Mouse (Mus musculus) midbrain, embryonic 14.5 days (tissue): ENCODE data around the gene Hpd. TPM values are rescaled to one million over a fixed set of nuclear protein-coding genes. Genes with fewer than 3 reads are reported as not detected.
A peak's percentile ranks its signal among the peaks of the same experiment; 100 is the strongest.

Experiments used
- ATAC-seq: fragments of 200-750 bp; cut with Nextera tagmentation; 2 replicates; pipeline ENCODE4 v1.8.0; 2017; ENCODE audit warnings: moderate number of reproducible peaks, moderate library complexity; ENCODE audit not compliant: low FRiP score, low TSS enrichment
- DNase-seq: peaks from one replicate; pipeline ENCODE4 v3.0.0-alpha.2; 2015
- H3K27ac ChIP-seq: fragments of 300-500 bp; sonication (generic); replicated peaks from 2 replicates; pipeline ENCODE4 v1.5.1; 2014; ENCODE audit warnings: mild to moderate bottlenecking, low read depth, low read length, moderate library complexity
- H3K27me3 ChIP-seq: fragments of 300-500 bp; sonication (generic); 2 replicates; pipeline ENCODE4 v1.6.1; 2014; ENCODE audit warnings: low read length, control low read depth, mixed read lengths; ENCODE audit not compliant: control insufficient read depth, insufficient read depth
- H3K36me3 ChIP-seq: fragments of 300-500 bp; sonication (generic); 2 replicates; pipeline ENCODE4 v1.6.1; 2014; ENCODE audit warnings: low read length, control low read depth; ENCODE audit not compliant: control insufficient read depth, insufficient read depth
- H3K4me1 ChIP-seq: fragments of 300-500 bp; sonication (generic); 2 replicates; pipeline ENCODE4 v1.6.1; 2014; ENCODE audit warnings: mild to moderate bottlenecking, antibody characterized with exemption, low read length, control low read depth; ENCODE audit not compliant: control insufficient read depth, insufficient read depth
- H3K4me2 ChIP-seq: fragments of 300-500 bp; sonication (generic); 2 replicates; pipeline ENCODE4 v1.6.1; 2014; ENCODE audit warnings: mild to moderate bottlenecking, low read length, moderate library complexity
- H3K4me3 ChIP-seq: fragments of 300-500 bp; sonication (generic); replicated peaks from 2 replicates; pipeline ENCODE4 v1.5.1; 2014; ENCODE audit warnings: low read depth, low read length
- H3K9ac ChIP-seq: fragments of 300-500 bp; sonication (generic); replicated peaks from 2 replicates; pipeline ENCODE4 v1.6.1; 2014; ENCODE audit warnings: mild to moderate bottlenecking, low read length, moderate library complexity
- H3K9me3 ChIP-seq: fragments of 300-500 bp; sonication (generic); 2 replicates; pipeline ENCODE4 v1.6.1; 2016; ENCODE audit warnings: low read length, control low read depth, mixed read lengths; ENCODE audit not compliant: control insufficient read depth
- WGBS: fragments of 180-500 bp; shearing (Covaris S2); extraction: QIAGEN DNeasy Blood & Tissue Kit; methylation state at CpG from one replicate; pipeline ENCODE4 v1.1.7; 2014; 5-methylcytosine and 5-hydroxymethylcytosine counted together
- polyA plus RNA-seq: library from polyadenylated mRNA; unstranded; fragments of >200 nt; fragmentation: Nextera tagmentation; extraction: Ambion mirVana; gene quantifications from 2 replicates; pipeline ENCODE4 v1.2.1, GENCODE M21; 2014

Hpd gene
- polyA plus RNA-seq, 1 experiment from 2014 or later: not detected

DNA sequence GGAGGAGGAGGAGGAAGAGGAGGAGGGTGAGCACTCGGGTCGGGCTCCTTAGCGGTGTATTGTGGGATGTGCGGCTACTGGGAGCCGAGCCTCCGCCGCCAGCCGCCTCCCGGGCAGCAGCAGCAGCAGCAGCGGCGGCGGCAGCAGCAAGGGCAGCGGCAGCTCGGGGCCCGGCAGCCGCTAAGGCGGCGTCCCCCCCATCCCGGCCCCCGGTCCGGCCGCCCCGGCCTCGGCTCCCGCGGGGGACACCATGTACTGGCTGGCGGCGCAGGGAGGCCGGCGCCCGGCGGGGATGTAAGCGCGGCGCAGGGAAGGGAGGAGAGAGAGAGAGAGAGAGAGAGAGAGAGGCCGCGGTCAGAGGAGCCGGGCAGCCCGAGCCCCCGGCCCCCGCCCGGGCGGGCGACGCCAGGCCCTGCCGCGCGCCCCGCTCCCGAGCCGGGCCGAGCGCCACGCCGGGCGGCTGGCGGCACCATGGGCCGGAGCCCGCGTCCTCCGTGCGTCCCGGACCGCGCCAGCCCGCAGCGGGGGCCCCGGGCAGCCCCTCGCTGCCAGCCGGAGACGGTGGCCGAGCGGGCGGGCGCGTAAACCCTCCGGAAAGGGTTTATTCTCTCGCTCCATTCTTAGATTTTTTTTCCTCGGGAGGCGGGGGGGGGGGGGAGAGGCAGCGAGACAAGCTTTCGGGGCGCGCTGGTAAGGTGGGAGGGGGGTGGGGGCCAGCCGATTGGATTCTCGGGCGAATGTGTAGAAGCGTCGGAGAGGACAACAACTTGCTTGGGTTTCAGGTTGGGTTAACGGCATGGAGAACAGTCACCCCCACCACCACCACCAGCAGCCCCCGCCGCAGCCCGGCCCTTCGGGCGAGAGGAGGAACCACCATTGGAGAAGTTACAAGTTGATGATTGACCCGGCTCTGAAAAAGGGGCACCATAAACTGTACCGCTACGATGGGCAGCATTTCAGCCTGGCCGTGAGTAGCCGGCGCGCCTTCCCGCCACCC, 40.1 kb downstream of the Hpd start, which contains the start of gene Setd1b:
Setd1b (plus strand) TSS at position 33 of the 997 bp plus-strand sequence.
- Histone ChIP-seq H3K4me2 (peak within 1 kb of the TSS; percentile 100), H3K9ac (peak within 1 kb of the TSS; percentile 100), H3K4me3 (peak within 1 kb of the TSS; percentile 91), H3K27me3 (no peaks in the 10 kb centered on the region), H3K36me3 (peaks cover 18% of the 10 kb centered on the region), H3K4me1 (peaks cover 27% of the 10 kb centered on the region), H3K9me3 (no peaks in the 10 kb centered on the region), H3K27ac (peak within 1 kb of the TSS; percentile 100)
- ATAC-seq (peak; percentile 35; the same call in 1 of the 2 replicates), DNase-seq (peak; percentile 83)
- WGBS: under 1% methylated on average over 82 of the region's 103 CpGs

DNA sequence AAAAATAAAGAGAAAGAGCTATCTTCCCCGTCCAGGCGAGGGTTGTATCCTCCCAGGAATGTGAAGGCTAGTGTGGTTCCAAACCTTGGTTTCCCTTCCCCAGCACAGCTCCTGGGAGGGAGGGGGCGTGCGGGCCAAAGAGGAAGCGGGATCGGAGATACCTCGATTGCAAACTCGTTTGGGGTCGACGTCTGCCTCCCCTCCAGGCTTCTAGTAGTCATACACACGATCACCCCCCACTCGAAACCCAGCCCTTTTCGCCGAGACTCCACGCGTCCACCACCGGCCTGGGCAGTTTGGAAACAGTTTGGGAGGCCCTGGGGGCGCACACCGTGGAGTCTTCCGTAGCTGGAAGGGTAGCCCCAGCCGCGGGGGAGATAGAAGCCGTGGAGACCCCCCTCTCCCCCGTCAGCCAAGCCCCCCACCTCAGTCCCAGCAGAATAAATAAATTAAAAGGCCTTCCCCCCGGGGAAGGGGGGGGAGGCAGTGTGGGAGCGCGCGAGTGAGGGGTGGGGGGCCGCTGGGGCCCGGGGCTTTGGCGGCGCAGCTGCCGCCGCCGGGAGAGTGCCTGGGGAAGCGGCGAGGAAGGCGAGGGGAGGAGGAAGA, 40.9 kb downstream of the Hpd start:
- Histone ChIP-seq H3K4me1 (peaks cover 35% of the 10 kb centered on the region), H3K4me3 (peak overlapping the region; percentile 91), H3K9ac (peak overlapping the region; percentile 100), H3K36me3 (peaks cover 18% of the 10 kb centered on the region), H3K27ac (peak overlapping the region; percentile 100), H3K9me3 (no peaks in the 10 kb centered on the region), H3K27me3 (no peaks in the 10 kb centered on the region), H3K4me2 (peak overlapping the region; percentile 100)
- peak; percentile 25 for ATAC-seq
- peak; percentile 80 for DNase-seq
- WGBS: under 1% methylated on average over 35 of the region's 38 CpGs

DNA sequence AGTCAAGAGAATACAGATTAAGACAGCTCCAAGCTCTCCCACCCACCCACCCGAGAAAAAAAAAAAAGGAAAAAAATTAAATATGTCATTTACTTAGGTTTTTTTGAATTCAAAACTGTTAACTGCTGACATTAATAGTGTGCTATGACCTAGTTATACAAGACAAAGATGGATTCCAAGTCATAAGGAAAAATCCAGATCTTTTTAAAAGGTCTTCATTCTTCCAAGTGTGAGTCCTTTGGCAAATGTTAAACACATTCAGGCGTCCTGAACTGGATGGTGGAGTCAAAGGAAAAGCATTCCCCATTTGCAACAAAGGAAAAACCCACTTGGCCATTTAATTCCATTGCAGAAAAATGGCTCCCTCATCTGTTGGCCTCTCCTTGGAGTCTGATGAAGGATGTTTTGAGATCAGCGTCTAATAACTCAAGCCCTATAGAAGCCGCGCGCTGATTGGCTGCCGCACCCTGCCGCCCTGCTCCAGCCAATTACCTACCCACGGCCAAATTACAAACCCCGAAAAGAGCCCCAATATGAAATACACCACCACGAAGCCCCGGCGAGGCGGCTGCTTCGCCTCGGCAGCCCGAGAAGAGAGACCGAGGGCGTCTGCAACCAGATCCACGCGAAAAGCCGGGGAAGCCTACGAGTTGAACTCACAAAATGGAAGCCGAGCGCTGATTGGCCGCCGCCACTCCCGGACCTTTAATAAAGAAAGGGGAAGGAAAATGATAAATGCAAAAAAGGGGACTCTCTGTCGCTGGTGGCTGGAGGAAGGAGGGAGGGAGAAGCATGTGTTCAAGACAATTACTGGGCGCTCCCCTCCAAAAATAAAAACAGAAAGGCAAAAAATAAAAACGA, 41.6 kb downstream of the Hpd start:
- H3K27ac ChIP-seq: peak overlapping the region; percentile 100
- WGBS: 0% methylated on average over 31 of the region's 31 CpGs
- peak overlapping the region; percentile 91 for H3K4me3 ChIP-seq
- H3K36me3 ChIP-seq: peaks cover 19% of the 10 kb centered on the region
- ATAC-seq (peak; percentile 67), DNase-seq (peak; percentile 97)
- H3K27me3 ChIP-seq: no peaks in the 10 kb centered on the region
- H3K9me3 ChIP-seq: no peaks in the 10 kb centered on the region
- peak overlapping the region; percentile 100 for H3K9ac ChIP-seq
- peaks cover 41% of the 10 kb centered on the region for H3K4me1 ChIP-seq
- H3K4me2 ChIP-seq: peak overlapping the region; percentile 100

DNA sequence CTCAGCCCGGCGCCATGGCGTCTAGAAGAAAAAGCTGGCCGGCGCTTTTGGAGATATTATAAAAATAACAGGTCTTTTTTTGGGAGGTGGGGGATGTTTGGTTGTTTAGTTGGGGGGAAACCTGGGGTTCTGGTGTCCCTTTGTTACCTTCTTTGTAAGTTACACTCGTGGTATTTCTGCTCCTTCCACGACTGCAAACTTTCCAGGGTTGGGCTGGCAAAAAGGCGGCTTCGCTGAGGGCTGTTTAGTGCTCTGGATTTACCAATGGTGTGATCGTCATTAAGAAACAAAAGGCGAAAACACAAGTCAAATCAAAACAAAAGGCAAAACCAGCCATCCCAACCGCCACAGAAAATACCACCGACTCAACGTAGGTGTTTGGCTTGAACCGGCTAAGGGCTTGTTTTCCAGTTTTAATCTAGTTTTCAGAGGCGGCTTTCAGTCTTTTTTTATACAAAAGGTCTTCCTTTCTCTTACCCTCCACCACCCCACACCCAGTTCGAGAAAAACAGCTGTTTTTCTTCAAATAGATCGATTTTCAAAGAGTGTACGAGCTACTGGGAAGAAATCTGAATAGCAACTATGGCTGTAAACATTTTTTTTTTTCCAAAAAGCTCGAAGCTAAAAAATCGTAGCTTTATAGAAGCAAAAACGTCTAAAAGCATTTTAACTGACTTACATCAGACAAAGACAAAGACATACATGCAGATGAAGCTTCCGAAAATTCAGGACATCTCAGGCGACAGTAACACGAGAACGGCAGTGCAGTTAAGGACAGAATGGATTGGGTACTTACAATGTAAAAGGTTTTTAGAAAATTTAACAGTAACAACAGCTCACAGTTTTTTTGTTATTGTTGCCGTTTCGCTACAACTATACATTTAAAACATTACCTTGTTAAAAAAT, 42.6 kb downstream of the Hpd start:
- WGBS: under 1% methylated on average over 28 of the region's 28 CpGs
- H3K4me2 ChIP-seq: peak overlapping the region; percentile 100
- H3K4me1 ChIP-seq: peaks cover 41% of the 10 kb centered on the region
- peak overlapping the region; percentile 91 for H3K4me3 ChIP-seq
- peaks cover 28% of the 10 kb centered on the region for H3K36me3 ChIP-seq
- H3K9me3 ChIP-seq: no peaks in the 10 kb centered on the region
- H3K27me3 ChIP-seq: no peaks in the 10 kb centered on the region
- peak; percentile 70 for DNase-seq
- ATAC-seq: no peak
- peak overlapping the region; percentile 100 for H3K27ac ChIP-seq
- H3K9ac ChIP-seq: peak overlapping the region; percentile 100

DNA sequence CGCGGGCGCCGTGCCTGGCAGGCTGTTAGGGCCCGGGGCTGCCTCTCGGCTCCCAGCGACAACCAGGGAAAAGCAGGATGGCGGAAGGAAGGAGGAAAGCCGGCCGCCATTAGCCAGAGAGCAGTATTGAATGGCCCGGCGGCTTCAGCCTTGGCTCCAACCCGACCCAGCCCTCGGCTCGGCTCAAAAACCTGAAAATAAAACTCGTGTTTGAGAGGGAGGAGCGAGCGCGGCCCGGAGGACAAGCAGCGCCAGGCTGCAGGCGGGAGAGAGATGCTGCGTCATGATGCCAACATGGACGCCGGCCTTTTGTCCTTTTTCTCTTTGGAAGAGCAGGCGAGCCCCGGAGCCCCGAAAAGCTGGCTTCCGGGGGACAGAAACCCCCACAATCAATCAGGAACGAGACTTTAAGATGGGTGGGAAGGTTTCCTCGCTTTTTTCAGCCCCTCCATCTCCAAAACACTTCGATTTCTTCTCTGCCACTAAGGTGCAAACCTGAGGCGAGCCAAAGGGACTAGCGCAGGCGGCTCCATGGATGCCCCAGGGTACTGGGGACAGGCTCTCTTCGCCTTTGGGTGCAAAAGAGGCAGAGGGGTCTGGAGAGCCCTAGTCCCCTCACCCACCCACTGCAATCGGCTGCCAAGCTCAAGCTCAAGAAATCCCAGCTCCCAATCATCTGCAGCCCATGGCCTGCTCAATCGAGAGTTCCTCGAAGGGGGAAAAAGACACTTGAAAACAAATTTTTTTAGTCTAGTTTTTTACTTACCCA, 43.4 kb downstream of the Hpd start:
- no peaks in the 10 kb centered on the region for H3K27me3 ChIP-seq
- peak overlapping the region; percentile 100 for H3K9ac ChIP-seq
- peak overlapping the region; percentile 91 for H3K4me3 ChIP-seq
- DNase-seq (peak; percentile 89), ATAC-seq (no peak)
- under 1% methylated on average over 39 of the region's 39 CpGs for WGBS
- peaks cover 37% of the 10 kb centered on the region for H3K36me3 ChIP-seq
- peak overlapping the region; percentile 100 for H3K27ac ChIP-seq
- peaks cover 41% of the 10 kb centered on the region for H3K4me1 ChIP-seq
- H3K9me3 ChIP-seq: no peaks in the 10 kb centered on the region
- H3K4me2 ChIP-seq: peak overlapping the region; percentile 100

DNA sequence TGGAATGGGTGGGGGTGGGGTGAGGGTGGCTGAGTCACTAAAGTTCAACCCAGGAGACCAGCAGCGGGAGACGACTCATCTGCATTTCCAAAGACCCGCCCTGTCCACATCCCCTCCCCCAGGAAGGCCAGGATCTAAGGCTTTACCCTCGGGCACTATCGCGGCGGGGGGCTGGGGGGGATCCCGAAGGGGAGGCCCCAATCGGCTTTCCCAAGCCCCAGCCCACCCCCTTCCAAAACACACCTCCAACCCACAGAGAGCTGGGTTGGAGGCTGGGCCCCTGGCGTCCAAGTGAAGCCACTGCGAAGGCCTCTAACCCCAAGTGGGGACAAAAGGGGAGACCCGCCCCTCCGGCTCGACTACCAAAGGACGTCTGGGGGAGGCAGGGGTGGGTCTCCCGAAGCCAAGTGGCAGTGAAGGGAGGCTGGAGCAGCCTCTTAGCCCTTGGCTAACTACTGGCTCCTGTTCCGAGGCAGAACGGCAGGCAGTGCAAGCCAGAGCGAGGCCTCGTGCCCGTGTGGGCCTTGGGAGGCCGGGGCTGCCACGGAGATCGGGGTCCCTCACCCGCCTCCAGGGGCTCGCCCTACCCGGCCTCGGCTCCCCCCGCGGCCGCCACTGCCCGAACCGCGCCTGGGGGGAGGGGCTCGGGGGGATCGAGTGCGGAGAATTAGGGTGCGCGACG, 44.2 kb downstream of the Hpd start:
- ATAC-seq (peak; percentile 44), DNase-seq (peak; percentile 81)
- peak overlapping the region; percentile 100 for H3K27ac ChIP-seq
- WGBS: under 1% methylated on average over 37 of the region's 40 CpGs
- H3K9me3 ChIP-seq: no peaks in the 10 kb centered on the region
- H3K27me3 ChIP-seq: no peaks in the 10 kb centered on the region
- peak overlapping the region; percentile 91 for H3K4me3 ChIP-seq
- H3K9ac ChIP-seq: peak overlapping the region; percentile 100
- peaks cover 44% of the 10 kb centered on the region for H3K36me3 ChIP-seq
- H3K4me1 ChIP-seq: peaks cover 45% of the 10 kb centered on the region
- H3K4me2 ChIP-seq: peak overlapping the region; percentile 100

DNA sequence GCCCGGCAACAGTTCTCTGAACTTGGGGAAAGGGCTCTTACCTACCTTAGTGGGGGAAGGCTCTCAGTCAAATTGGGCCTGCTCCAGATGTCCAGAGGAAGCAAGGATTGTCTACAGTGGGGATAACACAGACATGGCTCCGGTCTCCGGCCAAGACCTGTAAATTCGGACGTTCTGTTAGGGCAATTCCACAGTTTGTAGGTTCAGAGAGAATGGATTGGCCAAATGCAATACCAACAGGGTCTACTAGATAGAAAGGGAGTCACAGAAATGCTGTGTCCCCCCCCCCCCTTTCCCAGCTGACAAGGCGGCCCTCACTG, 44.7 kb downstream of the Hpd start:
- H3K27me3 ChIP-seq: no peaks in the 10 kb centered on the region
- peak overlapping the region; percentile 100 for H3K4me2 ChIP-seq
- H3K4me1 ChIP-seq: peaks cover 49% of the 10 kb centered on the region
- ATAC-seq (no peak), DNase-seq (no peak)
- 0% methylated on average over 6 of the region's 6 CpGs for WGBS
- peak overlapping the region; percentile 91 for H3K4me3 ChIP-seq
- no peaks in the 10 kb centered on the region for H3K9me3 ChIP-seq
- peak overlapping the region; percentile 100 for H3K9ac ChIP-seq
- H3K36me3 ChIP-seq: peaks cover 49% of the 10 kb centered on the region
- peak overlapping the region; percentile 100 for H3K27ac ChIP-seq
